Mouse (Mus musculus) monocyte, adult 5-6 weeks (primary cell): ENCODE results near the gene Ppfia2. TPM values are rescaled to one million over a fixed set of nuclear protein-coding genes. Genes with fewer than 3 reads are reported as not detected.

ENCODE experiments used
- ATAC-seq: fragments of 153-309, 156-312 bp; replicated peaks from 2 replicates; pipeline ENCODE4 v1.8.0; 2017; ENCODE audit warnings: mild to moderate bottlenecking; ENCODE audit not compliant: low TSS enrichment, insufficient number of reproducible peaks, severe bottlenecking, poor library complexity, low FRiP score
- total RNA-seq: library from RNA; stranded (forward); fragments of 200-1000, 200-491, 200-594 nt; gene quantifications from 3 replicates; pipeline ENCODE4 v1.2.3, GENCODE M21; 2017

The Ppfia2 gene
- total RNA-seq = not detected in 3 replicates

DNA sequence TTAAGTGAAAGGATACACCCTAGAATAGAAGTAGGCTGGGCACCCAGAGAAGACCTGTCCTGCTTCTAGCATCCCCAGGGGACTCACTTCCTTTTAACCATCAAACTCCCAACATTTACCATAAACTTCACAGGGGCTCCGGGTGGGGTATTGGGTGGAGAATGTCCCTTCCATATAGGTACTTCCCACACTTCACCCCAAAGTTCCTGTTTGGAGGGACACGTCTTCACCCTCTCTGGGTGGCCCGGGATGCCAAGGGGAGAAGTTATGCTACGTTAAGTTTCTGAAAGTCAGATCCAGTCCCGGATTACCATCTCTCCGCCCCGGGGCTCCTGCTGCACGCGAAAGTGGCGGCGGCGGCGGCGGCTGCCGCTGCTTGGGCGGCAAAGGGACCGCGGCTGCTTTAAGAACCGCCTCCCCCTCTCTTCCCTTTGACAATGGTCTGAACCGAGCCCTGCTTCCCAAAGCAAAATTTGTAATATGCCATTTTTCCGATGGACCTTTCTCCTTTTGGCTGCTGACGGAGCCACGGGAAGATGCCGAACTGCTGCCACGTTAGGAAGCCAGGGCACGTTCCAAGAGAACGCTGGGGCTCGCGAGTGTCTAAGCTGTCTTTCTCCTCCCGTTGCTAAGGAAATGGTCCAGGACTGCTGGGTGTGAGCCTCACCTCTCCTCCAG is at the start of gene Ppfia2:
Gene Ppfia2 (plus strand): TSS at position 485 of the 678 bp plus-strand sequence.
- no peak for ATAC-seq

DNA sequence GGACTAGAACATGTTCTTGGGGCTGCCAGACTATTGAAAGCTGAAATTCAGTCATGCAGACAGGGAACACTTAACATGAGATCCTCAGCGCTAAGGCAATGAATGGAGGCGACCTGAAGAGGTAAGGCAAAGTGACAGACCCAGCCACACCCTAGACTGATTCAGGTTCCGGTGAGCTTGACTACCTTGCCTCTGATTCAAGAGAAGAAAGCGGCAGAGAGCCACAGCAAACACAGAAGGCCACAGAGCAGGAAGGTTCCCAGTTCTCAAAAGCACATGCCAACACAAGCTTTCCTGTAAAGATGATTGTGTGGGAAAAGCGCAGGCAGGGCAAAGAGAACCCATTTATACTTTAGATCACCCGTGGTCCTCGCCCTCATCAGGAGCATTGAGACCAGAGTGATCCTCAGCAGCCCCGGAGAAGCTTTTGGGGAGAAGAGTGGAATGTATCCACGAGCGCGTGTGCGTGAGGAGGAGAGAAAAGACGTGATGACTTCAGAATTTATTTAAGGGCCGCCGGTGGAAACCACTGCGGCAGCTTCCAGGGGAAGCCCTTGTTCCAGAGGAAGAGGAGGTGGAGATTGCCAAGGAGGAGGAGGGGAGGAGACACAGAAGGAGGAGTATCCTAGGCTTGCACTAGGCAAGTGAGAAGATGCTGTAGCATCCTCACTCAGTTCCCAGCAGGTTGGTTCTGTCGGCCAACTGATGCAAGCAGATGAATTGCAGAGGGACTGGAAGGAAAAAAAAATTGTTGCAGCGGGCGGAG is 1.0 kb upstream of the Ppfia2 start:
- ATAC-seq = no peak

DNA sequence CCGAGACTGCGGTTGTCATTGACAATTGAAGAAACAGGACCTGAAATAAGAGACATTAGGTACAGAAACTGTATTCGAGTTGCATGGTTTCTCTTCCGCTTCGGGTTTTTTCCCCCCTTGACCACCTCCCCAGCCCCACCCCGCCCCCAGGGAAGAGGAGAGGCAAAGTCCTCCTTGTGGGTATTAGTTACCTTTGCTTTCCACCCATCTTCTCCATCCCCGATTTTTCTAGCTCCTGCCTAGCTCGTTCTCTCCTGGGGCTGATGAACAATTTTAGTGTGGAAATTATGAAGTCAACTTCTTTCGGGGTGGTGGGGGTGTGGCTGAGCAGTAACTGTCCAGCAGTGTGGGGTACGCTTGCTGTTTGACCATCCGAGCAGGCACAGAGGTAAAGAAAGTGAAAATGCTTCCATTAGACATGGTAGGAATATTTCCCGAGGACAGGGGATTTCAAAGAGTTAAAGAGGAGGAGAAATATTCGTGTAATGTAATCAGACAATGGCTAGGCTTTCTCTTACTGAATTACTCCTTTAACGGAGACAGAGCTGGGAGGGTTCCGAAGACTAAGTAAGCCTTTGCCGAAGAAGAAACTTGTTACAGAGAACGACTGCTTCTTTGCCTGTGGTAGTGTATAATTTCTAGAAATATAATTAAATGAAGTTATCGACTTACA is 530 bp downstream of the Ppfia2 start:
- no peak for ATAC-seq

DNA sequence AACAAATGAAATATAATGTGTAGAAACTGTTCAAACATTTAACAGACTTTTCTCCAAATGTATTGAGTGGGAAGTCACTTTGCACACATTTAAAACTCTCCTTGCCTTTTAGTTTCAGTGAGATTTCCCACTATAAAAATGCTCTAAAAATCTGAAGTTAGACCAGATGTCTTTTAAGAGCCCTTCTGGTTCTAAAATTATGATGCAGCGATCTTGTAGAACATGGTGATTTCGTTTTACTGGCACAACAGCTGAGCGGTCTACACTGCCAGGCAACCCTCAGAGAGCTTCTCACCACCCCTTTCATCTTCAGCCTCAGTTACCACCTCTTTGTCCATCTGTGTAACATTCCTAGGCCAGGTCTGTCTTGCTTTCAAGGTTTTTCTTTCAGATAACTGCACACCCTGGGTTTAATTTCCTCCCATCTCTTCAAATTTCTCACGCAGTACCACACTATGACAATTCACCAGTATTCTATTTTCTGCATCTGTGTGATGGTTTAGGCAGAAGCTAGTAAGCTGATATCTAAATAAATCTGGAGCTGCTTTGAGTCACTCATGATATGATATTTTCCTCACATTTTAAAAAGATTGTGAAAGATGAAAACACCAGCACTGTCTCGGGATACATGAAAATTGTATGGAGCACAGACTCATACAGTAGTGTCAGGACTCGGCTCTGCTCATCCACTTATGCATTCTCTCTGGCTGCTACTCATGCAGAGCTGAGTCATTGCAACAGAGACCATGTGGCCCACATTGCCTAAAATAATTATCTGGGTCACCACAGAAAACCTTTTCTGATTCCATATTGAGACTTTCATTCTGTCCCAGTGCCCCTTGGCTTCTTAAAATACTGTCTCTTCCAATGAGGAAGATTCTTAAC is 39.4 kb downstream of the Ppfia2 start:
- no peak for ATAC-seq

DNA sequence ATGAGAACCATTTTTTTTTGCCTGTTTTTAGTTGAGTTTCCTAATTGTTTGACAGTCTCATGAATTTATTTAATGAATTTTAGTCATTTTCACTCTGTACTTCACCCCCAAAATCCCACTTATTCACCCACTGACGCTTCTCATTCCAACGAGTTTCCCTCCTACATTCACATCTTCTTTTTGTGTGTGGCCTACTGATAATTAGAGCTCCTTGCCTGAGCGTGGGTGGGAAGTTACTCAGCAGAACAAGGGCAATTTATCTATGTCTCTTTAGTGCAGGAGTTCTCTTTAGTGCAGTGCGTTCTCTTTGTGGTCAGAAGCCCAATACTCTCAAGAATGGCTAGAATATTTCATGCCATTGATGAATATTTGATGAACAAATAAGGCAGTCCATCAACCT is 95.9 kb downstream of the Ppfia2 start:
- ATAC-seq = no peak

DNA sequence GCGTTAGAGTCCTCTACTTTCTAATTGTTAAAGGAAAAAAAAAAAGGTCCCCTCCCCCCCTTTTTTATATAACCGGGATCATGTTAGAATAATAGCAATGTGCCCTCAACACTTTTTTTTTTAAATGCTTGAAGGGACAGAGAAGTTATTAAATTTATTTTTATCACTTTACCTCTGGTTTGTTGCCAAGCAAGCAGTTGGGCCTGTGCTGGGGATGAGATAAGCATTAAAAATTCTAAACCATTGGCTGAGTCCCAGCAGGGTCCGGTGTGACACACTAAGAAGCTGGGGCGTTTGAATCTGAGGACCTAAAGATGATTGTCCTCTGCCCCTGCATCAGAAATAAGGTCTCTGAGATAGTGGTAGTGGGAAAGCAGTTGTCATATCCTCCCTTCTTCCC is 114.9 kb downstream of the Ppfia2 start:
- no peak for ATAC-seq

DNA sequence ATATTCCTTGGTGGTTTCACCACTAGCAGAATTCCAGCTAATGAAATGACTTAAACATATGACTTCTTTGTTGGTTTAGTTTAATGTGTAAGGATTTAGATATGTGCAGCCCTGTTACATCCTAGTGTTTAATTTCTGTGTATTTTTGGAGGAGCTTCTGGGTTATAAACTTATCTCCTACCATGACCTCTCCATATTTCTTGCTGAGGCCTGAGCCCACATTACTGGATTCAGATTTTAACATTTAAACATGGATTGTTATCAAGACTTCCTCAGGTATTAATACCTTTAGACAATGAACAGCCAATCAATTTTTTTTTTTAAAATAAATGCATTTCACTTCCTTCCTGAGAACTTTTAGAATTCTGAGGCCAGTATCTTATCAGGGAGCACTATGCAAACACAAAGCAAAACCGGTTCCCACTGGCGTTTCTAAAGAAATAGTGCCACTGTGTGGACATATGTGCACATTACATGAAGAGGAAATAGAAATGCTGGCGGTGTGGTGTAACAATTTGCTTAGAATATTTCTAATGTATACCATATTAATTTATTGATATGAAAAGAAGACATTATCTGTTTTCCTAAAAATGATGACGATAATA is 115.4 kb downstream of the Ppfia2 start:
- no peak for ATAC-seq

DNA sequence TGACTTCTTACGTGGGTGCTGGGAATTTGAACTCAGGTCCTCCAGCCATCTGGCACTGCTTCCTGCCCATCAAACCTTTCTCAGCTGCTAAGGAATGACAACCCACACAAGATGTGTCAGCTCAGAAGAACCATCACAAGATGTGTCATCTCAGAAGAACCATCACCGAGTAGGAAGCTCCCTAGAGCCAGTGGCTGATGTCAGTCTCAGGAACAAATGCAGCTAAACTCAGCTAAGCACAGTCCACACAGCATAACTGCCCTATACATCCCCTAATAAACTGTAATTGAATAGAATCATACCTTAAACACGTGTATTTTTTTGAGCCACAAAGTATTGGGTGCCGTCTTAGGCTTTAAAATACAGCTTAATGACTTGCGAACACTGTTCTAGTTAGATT is 117.7 kb downstream of the Ppfia2 start:
- ATAC-seq = no peak

DNA sequence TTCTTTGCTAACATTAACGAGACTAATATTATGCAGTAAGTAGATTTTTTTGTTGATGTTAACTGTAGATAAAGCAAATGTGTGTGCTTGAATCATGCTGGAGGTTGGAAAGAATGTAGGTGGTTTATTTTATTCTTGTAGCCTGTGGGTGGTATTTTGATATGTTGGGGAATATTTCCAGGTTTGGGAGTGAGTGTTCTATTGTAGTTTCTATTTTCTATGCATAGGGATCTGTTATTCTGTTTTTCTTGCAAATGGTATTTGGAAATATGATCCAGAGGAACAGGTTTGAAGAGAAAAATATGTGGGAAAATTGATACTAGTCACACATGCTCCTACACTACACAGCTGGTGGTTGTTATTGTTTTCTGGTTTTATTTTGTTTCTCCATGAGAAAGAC is 120.8 kb downstream of the Ppfia2 start:
- no peak for ATAC-seq

DNA sequence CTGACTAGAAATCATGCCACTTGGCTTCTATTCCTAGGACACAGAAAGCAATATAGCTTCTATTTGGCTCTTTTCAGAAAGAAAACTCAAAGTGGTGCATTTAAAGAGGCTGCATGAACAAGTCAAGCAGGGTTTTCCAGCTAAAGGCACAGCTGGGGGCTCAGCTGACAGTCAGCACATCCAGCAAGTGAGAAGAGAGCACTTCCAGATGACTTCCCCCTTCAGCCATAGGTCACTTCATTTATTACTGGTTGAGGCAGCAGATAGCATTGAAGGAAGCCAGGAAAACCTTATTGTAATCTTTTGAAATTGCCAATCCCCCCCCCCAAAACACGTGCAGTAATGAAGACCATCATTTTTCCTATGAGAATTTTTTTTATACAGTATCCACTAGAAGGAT is 126.8 kb downstream of the Ppfia2 start:
- no peak for ATAC-seq

DNA sequence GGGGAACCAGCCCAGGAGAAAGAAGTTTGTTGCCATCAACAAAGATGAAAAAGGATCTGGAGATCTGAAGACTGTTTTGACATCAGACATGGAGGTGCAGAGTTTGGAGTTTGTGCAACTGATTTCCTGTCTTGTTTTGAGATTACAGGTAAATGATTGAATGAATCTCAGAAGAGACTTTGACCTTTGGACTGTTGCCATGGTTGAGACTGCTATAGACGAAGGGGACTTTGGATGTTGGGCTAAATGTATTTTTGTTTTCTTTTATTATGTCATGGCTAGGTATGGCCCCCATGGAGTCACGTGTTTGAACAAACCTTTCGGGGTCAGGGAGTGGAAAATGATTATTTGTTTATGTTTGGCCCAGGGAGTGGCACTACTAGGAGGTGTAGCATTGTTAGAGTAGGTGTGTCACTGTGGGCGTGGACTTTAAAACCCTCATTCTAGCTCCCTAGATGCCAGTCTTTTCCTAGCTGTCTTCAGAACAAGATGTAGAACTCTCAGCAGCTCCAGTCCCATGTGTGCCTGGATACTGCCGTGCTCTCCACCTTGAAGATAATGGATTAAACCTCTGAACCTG is 133.3 kb downstream of the Ppfia2 start:
- no peak for ATAC-seq

DNA sequence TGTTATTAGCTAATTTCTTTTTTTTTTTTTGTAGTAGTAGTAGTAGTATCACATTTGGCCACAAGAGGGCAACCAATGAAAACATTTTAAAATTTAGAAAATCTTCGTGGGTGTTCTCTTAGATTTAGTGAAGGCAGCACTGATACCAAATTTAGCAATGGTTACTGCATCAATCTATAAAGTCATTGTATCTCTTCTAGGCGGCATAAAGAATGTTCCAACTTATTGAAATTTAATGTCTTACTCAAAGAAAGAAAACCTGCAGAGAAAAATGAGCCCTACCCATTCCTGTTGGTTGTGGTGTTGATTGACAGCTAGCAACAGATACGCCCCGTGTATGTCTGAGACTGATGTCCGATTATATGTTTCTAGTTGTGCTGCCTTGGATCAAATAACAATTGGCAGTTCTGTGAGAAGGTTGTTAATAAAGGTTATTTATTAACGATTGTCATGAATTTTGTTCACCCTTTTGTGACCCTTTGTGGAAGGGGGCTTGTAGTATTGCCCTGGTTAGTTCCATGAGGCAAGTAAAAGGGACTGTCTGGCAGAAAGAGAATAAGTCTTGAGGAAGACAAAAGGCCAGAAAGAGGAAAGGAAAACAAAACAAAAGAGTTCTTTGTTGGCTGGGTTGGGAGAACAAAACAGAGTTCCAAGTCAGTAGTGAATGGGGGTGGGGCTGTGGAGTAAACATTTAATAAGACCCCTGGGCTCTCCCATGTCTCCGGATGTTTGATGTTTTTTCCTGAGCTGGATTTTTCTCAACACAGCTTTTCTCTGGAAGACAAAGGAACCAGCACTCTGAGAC is 139.2 kb downstream of the Ppfia2 start:
- ATAC-seq = no peak

DNA sequence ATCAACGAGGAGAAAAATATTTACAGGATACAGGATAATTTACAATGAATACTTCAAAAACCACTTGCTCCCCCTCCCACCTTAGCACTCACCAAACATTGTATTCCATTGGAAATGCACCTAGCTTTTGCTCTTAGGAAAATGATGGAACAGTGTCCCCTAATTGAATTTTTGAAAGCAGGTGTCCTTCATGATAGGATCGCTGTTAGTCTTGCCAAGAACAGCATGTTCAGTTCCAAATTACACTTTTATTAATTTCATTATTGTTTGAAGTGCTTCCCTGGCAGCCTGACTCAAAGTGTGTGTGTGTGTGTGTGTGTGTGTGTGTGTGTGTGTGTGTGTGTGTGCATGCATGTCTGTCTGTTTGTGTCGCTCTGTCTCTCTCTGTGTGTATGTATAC is 140.1 kb downstream of the Ppfia2 start:
- ATAC-seq = no peak

DNA sequence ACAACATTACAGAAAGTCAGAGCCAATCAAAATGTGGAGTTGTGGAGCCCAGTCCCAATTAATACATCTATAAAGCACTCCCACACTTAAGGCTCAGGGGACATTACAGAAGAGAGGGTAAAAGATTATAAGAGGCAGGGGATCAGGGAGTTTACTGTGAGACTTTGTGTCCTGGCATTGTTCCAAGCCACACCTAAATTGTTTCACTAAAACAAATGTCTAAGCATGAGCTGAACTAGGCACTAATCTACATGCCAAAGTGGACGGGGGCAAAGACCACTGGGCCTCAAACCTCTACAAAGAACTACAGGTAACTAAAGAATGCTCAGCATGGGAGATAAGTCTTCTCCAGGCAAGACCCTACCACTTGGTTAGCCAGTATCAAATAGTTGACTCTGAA is 148.1 kb downstream of the Ppfia2 start:
- no peak for ATAC-seq

DNA sequence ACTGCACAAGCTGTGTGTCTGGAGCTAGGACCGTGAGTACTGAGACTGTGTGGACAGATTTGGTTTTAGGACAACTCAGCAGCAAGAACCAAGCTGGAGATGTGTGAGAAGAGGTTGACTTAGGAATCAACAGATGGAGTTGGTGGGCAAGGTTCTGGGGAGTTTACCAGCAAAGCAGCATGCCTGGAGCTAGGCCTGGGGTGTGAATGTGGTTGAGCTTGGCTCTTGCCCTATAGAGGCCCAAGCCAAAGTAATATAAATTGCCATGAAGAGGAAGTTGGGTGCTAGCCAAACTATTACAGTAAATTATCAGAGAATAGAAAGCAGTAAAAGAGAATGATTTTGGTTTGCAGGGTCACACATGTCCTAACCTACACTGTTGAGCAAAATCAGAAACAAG is 150.8 kb downstream of the Ppfia2 start:
- ATAC-seq = no peak

DNA sequence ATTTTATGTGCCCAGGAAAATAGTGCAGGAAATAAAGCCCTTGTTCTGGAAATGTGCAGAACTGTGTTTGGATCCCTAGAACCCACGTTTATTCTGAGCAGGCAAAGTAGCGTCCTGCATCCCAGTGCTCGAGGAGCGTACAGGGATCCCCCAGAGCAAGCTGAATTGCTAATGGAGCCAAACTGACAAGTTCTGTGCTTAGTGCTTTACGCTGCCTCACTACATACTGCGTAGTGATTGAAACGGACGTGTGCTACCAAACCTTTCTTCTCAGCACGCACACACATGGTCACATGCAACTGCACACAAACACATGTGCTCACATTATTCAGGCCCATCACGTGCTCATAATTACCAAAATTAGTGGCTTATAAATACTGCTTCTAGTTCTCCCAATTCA is 153.2 kb downstream of the Ppfia2 start:
- ATAC-seq = no peak

DNA sequence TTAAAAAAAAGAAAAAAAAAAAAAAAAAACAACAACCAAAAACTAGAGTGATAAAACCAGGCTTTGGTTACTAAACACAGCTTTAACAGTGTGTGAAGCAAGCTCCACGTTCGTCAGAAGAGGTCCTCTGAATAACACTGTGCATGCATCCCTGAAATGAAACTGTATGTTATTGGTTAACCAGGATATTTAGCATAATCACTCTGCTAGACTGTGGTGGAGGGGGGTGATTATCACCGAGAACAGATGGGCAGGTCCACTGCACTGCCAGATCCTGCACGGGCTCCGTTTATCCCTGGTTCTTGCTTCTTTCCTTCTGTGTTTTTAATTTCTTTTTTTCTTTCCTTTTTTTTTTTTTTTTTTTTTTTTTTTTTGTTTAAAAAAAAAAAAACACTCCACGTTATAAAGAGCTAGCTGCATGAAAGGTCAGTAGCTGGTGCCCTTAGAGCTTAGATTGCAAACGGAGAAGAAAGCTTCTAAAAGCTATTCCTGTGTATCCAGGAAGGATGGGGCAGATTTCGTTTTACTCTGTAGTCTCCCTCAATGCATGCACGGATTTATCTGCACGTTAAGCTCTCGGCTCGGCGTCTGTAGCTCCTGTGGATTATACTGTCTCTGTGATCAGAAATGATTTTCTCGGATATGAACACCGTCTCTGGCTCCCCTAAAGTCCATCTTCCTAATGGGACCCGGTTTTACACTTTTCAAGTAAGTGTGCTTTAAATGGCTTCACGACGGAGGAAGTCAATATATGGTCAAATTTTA is 162.2 kb downstream of the Ppfia2 start:
- ATAC-seq = no peak
